Mouse (Mus musculus) testis, postnatal 14 days (tissue): ENCODE results near the gene Agpat3.
A peak's percentile ranks its signal among the peaks of the same experiment; 100 is the strongest.
"Not testable (repeated sequence)": the region's sequence is repeated elsewhere in the genome, so short reads cannot be mapped to it uniquely, and the experiment has no call there.

Experiments used
- DNase-seq: peaks from one replicate; pipeline ENCODE4 v3.0.0; 2021; ENCODE audit warnings: low spot score

Gene Agpat3

DNA sequence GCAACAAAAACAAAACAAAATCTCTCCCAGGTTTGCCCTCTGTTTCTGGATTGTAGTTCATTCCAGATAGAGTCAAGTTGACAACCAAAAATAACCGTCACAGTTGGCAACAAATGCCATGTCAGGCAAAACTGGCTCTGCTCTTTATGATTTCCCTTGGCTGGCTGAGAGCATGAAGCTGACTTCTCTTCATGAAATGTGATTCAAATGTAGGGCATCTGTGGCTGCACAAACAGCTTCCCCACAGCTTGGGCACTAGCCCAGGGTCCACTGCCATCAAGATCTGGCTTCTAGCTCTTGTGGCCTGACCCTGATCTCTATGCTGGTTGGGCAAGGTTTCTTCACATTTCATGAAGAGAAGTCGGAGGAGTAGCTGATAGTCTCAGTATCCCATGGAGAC, 9.7 kb upstream of the Agpat3 start:
- peak; percentile 31 for DNase-seq

DNA sequence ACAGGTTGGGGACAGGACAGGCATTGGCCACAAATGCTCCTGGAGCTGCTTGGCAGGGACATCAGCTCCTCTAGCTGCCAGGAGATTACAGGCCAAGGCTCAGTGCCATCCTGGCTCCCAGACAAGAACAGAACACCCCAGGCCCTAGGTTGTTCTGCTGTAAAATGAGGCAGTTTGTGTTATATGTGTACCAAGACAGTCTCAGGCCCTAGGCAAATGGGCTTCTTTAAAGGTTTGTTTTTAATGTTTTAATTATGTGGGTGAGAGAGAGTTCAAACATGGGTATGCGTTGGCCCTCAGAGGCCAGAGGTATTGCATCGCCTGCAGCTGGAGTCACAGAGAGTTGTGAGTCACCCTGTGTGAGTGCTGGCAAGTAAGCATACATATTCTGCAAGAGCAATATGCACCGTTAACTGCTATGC, 8.0 kb upstream of the Agpat3 start:
- DNase-seq = peak; percentile 63

DNA sequence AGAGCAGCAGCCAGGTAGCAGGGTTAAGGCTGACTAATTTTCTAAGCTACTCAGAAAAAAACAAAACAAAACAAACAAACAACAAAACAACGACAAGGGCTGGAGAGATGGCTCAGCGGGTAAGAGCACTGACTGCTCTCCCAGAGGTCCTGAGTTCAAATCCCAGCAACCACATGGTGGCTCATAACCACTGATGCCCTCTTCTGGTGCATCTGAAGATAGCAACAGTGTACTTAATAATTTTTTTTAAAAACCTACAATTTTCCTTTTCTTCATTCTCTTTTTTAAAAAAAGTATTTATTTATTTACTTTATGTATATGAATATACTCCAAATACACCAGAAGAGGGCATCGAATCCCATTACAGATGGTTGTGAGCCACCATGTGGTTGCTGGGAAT, 6.7 kb upstream of the Agpat3 start:
- DNase-seq = not testable (repeated sequence)

DNA sequence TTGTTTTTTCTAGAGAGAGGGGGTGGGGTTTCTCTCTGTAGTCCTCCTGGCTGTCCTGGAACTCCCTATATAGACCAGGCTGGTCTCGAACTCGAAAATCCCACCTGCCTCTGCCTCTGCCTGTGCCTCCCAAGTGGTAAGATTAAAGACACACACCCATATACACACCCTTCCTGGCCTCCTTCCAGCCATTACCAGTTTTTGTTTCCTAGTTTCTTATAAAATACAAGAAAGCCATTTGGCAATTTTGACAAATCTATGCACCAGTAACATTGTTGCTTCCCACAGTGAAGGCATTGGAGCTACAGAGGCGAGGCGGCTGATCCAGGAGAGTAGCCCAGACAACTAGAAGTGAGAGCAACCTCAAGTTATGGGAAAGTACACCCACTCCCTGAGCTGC, 6.0 kb upstream of the Agpat3 start:
- peak; percentile 79 for DNase-seq

DNA sequence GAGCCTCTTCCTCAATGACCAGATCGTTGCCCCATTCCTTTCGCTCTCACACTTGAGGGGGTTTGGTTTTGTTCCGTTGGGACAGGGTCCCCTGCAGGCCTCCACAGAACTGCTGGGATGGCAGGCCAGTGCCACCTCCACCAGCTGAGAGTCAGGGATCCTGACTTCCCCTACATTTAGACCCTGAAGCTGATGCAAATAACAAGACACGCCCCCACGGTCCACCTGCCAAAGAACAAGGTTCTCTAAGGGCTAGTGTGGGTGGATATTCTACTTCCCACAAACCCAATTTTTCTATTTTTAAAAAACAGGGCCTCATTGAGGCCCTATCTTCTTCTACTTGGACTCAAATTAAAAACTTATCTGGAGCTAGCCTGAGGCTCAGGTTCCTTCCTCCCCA, 5.5 kb upstream of the Agpat3 start:
- no peak for DNase-seq

DNA sequence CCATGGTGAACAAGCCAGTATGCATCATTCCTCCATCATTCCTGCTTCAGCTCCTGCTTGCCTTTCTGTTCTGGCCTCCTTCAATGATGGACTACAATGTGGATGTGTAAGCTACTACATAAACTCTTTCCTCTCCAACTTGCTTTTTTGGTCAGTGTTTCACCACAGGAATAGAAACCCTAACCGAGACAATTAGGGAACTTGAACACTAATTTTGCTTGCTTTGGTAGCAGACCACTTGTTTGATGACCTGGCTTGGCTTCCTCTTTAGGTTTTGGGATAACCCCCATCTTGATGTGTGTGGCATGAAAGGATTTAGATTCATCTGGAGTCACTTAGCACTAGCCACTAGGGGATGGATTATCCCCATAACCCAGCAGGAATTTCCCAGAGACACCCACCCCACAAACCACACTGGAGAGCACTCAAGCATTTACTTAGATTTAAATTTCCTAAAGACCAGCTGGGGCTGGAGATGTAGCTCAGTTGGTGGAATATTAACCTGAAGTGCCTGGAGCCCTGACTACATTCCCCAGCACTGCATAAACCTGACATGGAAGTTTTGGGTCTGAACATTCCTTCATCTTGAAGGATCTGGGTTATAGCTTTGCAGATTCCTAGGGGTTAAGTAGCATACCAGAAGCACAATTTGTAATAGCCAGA, 3.8 kb upstream of the Agpat3 start:
- no peak for DNase-seq

DNA sequence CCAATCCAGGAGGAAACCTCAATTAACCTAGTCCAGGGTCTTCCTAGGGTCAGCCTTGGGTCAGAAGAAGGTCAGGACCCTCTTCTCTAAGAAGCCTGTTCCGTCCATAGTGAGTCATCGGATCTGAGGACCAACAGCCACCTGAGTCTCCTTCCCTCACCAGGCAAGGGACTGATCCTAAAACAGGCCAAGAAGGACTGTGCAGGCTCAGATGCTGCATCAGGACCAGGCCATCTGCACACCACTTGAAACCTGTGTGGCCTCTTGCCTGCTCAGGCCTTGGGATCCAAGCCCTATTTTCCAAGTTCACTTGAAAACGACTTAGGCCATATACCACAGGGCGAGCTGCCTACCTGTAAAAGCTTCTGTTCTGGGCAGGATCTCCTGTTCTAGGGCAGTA, 907 bp upstream of the Agpat3 start:
- no peak for DNase-seq

DNA sequence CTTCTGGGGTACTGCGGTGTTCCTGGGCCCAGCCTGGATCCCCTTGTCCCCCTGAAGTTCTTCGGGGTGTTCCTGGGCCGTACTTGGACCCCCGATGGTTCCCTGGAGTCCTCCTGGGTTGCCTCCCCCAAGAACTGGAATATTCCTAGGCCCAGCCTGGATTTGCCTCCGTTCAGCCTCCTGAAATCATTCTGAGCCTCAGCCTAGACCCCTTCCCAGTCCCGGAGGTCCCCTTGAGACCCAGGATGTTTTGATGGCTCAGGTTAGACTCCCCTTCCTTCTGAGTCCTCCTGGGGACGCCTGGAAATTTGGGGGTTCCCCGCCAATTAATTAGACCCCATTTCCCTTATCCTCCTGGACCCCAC, 359 bp upstream of the Agpat3 start:
- DNase-seq = no peak

DNA sequence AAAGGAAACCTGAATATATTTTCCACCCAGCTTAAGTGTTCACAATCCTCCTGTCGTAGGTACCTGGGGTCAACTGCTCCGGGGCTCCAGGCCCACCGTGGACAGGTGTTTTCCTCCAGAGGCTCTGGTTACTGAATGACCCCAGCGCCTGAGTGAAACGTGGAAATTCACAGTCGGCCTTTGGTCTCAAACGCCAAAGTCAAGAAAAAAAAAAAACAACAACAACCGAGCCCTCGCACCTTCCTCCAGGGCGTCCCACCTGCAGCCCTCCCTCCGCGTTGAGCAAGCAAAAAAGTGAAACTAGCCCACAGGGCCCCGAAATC, 764 bp downstream of the Agpat3 start:
- DNase-seq = no peak

DNA sequence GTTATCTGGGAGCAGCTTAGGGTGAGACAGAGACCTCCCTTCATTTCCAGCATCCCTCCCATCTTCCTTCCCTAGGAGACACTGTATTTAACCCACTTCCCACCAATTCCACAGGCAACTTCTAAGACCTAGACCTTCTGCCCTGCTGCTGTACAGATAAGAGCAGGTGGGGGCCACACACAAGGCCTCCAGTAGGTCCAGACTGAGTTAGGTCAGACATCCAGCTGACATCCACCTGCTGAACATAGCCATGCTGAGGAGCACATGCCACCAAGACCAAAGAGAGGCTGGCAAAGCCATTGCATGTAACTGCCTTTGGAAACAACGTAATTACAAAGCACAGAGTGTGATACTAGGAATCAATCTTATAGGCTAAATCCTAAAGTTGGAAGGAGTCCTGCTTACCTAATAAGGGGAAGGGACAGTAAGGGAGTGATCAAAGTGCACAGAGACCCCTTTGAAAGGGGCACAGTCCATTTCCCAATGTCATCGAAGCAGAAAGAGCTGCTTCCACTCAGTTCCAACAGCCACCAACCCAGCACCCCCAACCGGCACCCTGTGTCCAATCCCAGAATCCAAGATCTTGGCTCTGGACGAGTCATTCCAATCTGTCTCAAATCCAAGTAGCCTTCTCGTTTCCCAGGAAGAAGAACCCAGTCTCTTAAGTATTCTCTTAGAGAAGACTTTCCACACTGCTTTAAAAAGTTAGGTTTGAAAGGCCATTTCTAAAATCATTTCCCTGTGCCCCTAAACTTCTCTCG, 1.3 kb downstream of the Agpat3 start:
- no peak for DNase-seq

DNA sequence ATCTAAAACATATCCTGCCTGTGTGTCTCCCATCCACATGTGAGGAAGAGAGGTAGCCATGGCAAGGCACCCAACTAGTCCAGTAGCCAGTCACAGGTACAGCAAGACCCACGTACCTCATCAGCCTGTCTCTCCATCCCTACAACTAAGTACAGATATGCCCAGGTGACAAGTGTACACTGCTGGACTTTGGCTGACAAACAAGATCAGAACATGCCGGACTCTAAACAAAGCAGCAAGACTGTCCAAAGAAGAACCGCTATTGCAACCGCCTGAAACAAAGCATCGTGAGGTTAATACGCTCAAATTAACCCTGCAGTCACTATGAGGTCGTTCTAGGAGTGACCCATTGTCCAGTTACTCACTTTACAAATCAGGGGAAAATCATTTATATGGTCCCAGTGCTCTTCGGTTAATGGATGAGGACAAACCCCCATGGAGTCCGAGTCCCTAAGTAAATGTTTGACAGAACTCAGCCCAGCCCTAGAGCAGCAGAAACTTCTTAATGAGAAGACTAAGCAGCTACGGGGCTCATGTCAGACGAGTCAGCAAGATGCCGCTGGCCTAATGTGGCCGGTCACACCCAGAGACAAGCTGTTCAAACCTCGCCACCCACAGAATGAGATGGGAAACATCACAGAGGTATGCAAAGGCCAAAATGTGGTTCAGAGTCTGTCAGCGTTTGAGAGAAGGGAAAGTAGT, 2.7 kb downstream of the Agpat3 start:
- no peak for DNase-seq

DNA sequence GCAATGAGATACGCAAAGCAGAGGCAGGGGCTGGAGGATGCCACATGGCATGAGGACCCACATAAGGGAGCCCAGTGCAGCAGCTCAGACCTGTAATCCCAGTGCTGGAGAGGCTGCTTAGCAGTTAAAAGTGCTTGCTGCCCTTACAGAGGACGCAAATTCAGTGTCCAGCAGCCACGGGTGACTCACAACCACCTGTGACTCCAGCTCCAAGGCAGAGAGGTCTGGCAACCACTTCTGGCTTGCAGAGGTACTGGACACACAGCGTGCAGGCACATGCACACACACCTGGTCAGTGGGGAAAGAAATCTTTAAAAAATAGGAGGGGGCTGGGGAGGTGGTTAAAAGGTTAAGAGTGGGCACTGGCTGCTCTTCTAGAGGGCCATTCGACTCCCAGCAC, 4.1 kb downstream of the Agpat3 start:
- DNase-seq = no peak

DNA sequence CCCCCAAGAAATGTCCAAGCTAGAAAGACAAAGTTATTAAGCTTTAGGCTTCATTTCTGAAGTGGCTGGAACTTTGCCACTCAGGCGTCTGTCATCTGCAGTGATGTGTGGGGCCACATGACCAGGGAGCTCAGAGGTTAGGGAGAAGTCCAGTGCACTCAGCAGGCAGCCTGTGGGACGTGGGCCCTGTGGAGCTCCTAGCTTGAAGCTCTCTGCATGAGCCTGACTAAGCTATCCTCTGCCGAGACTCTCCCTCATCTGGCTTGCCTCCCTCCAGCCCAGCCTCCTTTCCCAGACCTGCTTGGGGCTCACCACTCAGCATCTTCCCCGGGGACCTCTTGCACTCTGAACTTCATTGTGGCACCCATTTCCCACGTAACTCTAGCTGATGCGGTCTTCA, 4.8 kb downstream of the Agpat3 start:
- no peak for DNase-seq

DNA sequence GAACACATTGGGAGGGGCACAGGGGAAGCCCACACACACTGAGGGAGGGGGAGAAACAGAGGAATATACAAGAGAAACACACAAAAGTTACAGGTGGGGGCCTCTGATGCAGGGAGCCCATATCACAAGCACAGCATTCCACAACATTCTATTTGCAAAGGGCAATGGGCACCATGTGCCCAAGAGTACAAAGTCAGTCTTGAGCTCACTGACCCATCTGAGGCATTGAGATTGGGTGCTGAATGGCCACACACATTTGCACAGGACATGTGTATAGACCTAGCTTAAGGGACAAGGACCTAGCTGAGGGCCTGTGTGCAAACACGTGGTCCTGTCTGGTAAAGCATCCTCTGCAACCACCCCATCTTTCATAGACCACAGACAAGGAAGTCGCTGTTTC, 6.8 kb downstream of the Agpat3 start:
- no peak for DNase-seq

DNA sequence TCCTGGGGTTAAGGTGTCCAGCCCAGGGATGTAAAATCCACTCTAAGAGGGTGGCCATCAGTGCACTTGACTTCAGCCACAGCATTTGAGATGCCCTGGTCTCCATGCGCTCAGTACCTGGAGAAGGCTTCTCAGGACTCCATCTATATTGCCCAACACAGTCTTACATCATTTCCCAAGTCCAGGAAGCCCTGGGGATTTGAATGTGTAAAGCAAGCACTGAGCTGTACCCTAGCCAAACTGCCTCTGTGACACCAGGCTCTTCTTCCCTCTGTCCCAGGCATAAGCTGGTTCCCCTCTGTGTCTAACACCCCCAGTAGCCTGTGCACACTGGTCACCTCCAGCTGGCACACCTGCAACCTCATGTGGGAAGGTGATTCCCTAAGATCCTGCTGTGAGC, 10.2 kb downstream of the Agpat3 start:
- DNase-seq = no peak

DNA sequence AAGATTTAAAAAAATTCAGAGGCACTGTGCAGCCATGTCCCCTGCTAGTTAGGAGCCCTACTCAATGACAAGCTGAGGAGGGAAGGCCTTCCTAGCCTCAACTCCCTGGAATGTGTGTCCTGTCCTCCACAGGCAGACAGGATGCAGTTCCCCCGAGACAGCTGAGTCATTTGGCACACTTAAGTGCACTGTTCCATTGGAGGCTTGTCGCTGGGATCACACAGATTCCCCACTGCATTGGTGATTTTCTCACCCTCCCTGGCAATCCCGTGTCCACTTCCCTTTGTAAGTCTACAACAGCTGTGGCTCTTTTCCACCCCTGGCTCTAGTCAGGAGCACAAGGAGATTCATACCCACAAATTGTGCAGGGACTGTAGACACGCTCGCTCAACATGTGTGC, 14.1 kb downstream of the Agpat3 start:
- DNase-seq = no peak

DNA sequence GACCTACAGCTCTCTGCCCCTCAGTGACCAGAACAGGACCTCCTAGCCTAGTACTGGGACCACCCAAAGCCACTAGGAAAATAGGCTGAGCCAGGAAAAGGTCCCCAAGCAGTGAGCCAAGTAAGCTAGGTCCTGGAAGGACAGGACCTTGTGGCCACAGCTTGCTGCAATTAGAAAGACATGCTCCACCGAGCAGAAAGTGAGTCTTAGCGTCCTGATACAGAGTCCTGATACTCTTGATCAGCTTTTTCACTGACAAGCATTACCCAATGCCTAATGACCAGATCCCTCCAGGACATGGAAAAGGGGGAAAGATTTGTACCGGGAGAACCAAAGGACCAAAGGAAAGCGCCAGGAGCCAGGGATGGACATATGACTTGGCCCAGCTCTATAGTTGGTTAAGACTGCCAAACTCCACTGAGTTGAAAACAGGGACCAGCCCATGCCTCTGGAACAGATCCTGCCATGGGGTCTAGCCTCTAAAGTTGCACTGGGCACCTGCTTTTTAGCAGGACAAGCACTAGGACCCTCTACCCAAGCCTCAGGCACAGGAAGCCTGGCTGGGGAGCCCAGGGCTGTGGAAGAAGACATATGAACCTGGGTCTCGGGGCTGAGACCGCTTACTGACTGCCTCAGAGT, 17.2 kb downstream of the Agpat3 start:
- DNase-seq = no peak

DNA sequence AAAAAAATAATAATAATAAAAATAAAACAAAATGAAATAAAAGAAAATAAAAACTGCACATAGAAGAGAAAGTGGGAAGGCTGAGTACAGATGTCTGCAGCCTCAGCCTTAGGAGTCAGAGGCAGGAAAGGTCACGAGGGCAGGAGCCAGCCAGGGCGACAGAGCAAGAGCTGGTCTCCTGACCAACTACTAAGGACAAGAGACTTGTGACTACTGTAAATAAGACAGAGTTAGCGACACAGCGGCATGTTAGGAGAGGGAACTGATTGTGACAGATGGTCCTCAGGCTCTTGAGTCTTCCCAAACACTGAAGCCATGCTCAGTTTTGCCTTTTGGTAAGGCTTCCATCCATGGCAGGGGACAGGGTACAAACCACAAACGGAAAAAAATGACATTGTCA, 20.7 kb downstream of the Agpat3 start:
- DNase-seq = no peak

DNA sequence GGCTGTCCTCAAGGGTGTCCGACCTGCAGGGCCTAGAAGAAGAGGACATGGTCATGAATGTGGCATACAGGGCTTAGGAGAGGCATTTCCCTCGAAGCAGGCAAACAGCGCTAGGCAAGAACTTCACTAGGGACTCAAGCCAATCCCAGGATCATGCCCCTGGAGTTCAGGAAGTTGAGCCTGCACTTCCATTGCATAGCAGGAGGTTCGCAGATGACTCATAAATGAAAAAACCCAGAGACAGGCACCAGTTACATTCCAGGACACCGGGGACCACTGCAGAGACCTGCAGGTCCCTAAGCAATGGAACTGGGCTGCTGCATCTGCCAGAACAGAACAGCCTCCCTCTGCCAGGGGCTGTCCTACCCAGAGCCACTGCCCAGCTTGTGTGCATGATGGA, 23.0 kb downstream of the Agpat3 start:
- no peak for DNase-seq

DNA sequence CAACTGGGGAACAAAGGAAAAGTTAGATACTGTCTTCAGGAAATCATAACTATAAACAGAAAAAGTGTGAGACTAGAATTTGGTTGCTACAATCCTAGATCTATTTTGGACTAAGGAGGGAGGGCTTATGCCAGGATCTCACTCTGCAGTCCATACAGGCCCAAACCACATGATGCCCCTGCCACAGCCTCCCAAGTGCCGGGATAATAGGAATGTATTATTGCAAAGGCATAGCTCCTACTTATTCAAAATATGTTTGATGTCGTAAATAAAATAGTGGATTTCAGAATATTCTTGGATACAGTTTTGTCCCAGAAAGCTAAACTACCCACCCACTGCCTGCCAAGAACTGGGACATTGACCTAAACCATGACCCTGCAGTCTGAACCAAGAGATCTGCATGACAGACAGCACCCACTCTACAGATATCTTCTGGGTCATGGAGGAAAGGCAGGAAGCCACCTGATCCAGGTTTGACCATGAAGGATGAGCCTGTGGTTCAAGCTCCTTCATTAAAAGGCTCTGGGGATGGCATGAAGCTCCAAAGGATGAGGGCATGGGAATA, 24.2 kb downstream of the Agpat3 start:
- DNase-seq = no peak

DNA sequence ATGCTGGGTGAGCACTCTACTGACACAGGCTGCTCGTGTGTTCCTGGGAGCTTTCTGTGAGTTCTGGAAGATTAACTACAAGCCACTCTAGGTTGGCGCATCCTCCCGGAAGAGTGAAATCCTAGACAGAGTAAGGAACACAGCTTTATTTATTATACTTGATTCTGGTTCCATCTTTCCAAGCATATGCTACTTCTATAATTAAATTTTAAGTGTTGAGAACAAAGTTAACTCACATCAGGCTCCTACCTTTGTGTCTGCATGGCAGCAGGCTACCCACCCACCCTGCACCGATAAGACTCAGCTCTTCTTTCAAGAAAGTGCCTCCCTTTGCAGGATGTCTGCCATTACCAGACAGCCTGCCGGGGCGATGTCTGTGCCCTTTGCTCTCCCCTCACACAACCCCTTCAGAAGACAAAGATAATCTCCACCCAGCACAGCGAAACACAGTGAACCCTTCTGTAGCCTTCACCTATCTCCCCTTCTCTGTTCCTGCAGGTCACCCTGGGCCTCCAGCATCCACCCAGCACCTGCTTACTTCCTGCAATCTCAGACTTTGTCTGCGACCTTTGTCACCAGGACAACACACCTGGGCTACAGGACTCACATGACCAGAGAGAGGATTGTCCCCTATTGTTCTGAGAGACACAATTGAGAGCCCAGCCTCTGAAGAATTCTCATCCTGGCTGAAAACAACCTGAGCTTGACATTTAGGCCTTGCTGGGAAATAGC, 26.2 kb downstream of the Agpat3 start:
- DNase-seq = no peak

DNA sequence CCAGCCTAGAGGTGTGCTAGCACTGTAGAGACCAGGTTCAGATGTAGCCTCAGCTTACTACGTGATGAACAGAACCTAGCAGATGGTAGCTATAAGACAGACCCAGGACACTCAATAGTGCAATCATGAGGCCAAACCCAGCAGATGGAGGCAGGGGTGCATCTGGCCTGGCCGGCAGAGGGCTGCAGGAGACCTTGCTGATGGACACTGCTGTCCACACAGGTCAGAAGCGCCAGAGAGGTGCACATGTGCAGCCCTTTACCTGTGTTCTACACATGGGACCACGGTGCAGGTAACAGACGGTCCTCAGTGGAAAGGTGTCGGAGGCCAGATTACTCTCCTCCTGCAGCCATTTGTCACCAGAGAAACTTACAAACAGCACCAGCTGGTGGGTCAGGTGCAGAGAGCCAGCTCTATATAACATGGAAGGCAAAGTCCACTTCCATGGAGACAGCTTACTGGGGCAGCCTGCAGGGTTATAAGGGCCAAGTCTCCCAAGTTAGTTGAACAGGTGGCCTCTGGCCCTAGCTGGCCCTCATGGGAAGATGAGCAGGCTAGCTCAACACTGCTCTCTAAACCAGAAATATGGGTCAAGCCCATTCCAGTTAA, 27.6 kb downstream of the Agpat3 start:
- DNase-seq = no peak
